Mouse (Mus musculus) cortical plate, adult 2 months (tissue): ENCODE measurements around the gene Cfap77.

ENCODE experiments used
- CTCF ChIP-seq: fragments of 200-500 bp; IDR thresholded peaks from 2 replicates; pipeline ENCODE4 v1.5.1; 2011; ENCODE audit warnings: mild to moderate bottlenecking, control low read depth, low read length; ENCODE audit not compliant: insufficient read depth; ENCODE audit errors: extremely low read depth
- POLR2A ChIP-seq: fragments of 200-500 bp; IDR thresholded peaks from 2 replicates; pipeline ENCODE4 v1.6.1; 2011; ENCODE audit warnings: mild to moderate bottlenecking, low read length, control low read depth; ENCODE audit not compliant: insufficient read depth; ENCODE audit errors: extremely low read depth

GRCm38 (mm10) chr2:28897340-28897899 lies 157.4 kb downstream of the Cfap77 start:
- no peak for TF ChIP-seq CTCF
- TF ChIP-seq POLR2A: no peak
